Mouse (Mus musculus) kidney, adult 18-20 months (tissue): ENCODE results near the gene Stxbp3.
"Not testable (repeated sequence)": the region's sequence is repeated elsewhere in the genome, so short reads cannot be mapped to it uniquely, and the experiment has no call there.

Experiments
- DNase-seq: peaks from one replicate; pipeline ENCODE4 v3.0.0; 2021

The Stxbp3 gene

DNA sequence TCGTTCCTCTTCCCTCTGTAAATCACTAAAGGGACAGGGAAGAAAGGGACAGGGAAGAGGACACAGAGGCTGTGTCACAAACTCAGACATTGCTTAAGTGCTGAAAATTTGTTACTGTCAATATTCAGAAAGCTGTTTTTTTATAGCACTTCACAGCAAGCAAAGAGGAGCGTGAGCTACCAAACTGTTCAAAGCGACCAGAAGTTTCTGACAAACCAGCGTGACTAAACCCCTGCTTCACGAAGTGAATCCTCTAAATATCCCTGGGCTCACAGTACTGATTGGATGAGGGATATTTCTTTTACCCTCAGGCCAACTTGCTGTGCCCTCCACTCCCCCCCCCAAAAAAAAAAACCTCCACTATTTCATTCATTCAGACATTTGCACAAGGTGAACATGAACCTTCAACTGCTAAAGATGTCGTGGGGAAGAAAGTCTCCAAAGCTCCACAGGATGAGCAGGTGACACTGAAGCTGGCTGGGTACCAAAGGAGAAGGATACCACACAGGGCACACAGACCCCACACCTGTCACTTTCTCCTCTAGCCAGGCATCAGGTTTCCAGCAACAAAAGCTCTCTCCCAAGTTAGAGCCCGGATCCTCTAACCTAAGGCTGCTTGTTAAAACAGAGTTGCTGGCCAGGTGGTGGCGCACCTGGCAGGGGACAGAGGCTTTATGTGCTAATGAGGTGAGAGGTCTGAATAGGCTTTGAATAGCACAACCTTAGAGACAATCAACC lies 16.2 kb upstream of the Stxbp3 start:
- peak; percentile 52 for DNase-seq

DNA sequence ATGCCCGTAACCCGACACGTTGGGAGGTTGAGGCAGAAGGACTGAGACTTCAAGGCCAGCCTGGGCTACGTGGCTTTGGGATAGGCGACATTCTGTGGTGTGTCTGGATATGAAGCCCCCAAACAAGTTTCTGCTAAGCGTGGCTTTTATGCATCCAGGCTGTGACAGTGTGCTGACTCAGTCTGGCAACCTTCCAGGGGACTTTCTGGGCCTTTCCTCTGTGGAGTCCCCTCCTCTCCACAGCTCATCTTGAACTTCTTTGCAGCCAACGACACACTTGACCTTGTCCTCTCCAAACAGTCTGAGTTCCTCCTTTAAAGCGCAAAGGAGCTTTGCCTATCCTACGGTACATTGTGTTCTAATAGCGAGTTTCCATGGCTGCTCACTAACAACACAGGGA lies 15.5 kb upstream of the Stxbp3 start:
- no peak for DNase-seq

DNA sequence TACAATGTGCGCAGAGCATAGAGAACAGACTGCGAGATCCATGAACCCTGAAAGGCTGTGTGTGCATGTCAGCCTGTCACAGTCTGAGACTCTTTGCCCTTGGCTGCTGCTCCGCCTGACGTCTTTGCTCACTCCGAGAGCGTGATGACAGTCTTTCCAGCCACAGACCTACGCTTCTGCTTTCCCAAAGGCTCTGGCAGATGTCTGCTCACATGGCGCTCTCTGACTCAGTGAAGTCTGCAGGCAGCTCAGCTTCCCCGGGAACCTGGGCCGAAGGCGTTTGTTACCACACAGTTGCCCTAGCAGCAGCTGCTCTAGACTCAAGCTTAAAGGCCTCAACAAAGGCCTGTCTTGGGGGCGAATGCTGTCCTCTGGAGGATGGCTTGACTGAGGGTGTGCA lies 15.0 kb upstream of the Stxbp3 start:
- DNase-seq, result no peak

DNA sequence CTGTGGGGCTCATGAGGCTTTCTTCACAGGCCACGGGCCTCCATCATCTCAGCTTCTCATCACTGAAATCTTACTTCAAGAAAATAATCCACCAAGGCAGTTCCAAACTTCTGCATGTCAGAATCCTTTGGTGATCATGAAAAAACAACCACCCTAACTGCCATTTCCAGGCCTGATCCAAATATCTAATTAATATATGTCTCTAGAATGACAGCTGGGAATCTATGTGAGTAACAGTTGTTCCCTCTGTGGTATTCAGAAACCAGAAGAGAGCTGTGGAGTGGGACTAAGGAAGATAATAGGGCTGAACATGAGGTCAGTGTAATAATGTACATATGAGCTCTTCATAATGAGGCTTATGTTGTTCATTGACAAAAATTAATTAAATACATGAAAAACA lies 12.9 kb upstream of the Stxbp3 start:
- no peak for DNase-seq

DNA sequence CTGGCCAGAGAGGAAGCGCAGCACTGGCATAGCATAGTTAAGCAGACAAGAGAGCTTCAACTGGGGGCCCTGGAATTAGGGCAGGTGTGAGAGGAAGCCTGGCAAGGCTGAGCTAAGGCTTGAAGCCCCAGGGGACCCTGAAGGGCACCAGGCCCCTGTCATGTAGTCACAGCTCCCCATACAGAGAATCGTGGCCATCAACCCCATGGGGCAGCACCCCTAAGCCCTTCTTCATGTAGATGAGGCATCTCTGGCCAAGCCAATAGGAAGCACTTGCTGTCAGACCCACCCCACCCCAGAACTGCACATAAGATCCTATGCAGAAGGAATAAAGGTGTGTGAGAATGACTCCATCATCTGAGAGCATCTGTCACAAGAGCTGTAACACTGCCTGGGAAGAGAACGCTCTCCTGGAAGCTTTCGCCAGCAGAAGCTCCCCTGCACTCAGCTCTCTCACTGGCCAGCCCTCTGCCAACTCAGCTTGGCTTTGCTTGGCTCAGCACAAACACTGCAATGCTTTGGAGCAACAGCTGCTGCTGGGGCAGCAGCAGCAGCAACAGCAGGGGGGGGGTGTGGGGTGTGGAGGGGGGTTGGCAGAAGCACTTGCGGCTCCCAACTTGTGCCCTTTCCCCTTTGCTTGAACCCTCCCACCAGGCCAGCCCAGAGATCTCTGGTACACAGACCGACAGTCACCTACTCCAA lies 11.8 kb upstream of the Stxbp3 start:
- no peak for DNase-seq

DNA sequence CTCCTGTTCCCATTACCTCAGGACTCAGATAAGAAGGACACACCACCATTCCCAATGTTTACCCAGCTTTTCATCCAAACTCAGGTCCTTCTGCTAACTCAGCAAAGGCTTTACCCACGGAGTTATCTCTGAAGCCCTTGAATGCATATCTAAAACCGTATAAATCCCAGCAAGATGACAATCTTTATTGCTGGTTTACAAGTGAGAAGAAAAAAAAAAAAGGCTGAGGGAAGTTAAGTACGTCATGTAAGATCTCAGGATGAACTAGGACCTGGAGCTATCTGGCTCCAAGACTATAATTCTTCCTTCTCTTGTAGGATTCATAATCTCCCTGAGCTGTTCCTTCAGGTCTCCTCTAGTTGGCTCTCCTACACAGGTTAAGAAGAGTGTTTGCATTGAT lies 11.2 kb upstream of the Stxbp3 start:
- no peak for DNase-seq

DNA sequence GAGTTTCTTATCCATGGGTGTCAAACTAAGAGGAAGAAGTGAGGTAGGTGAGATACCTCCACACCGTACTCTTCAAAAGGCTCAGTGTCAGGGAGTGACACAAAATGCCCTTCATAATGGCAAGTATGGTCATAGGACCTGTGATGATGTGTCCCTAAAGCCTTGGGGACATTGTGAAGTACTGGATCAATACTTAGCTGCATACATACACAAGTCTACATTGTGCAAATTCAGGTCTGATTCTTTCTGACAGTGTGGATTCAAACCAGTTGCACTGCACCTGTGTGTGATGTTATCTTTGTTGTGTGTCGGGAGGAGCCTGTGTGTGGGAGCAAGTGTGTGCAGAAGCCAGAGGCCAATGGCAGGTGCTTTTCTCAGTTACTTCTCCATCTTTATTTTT lies 10.7 kb upstream of the Stxbp3 start:
- DNase-seq, result no peak

DNA sequence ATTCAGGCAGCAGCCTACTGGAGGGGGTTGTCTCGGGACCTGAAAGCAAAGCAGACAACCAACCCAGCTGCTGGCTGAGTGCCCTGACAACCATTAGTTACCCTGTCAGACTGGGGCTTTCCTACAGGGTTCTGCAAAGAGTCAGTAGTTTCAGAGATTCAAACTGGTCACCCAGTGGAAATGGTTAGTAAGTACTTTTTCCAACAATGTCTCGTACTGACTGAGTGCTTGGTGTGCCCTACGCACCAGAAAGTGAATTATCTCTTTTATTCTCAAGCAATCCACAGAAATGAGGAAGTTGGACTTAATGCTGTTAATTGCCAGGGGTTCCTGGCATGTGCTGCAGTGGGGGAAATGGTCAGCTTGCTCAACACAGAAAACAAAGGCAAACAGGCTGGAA lies 10.2 kb upstream of the Stxbp3 start:
- no peak for DNase-seq

DNA sequence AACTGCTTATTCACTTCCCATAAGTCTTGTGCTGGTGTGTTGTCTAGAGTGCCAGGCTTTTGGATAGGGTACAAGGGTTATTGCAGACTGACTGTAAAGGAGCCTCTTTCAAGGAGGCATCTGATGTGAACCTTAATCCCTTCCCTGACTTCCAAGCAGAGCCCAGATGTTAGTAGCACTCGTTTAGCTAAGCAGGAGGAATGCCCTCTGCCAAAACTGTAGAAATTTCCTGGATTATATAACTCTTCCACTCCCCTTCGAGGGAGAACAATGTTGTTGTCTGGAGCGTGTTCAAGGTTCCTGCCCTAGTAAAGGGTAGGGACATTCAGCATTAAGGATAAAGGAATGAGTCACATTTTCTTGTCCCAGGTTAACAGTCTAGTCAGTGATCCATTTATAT lies 6.3 kb upstream of the Stxbp3 start:
- no peak for DNase-seq

DNA sequence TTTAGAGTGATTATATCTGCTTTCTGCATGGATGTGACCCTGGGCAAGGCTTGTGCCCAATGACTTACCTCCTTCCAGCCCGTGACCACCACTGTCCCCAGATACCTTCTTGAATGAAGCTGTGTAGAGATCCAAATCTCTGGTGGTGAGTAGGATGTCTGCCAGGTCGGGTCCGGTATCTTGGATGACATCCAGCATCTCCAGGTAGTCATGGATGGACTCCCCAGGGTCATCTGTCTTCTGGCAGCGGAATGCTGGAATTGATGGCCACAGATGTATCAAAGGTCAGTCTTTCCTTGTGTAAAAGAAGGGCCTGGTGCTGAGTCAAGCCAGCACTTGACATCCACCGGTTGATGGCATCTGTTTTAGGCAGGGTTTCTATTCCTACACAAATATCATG lies 4.2 kb upstream of the Stxbp3 start:
- peak; percentile 53 for DNase-seq

DNA sequence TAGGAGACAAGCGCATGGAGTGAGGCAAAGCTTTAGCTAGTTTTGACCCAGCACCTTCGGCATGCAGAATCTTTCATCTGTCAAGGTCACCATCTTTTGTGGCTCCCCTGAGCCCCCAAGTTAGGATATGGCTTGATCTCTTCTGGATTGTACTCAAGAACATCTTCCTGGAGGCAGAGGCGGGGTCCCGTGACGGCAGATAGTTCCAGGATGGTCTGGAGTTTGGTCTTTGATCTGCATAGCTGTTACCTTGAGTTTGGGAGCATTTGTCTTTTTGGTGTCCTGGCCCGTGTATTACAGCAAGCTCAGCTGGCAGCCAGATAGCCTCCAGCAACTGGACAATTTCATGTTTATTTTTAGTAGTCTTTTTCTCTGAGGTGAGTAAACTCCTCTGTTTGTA lies 3.7 kb upstream of the Stxbp3 start:
- DNase-seq, result no peak

DNA sequence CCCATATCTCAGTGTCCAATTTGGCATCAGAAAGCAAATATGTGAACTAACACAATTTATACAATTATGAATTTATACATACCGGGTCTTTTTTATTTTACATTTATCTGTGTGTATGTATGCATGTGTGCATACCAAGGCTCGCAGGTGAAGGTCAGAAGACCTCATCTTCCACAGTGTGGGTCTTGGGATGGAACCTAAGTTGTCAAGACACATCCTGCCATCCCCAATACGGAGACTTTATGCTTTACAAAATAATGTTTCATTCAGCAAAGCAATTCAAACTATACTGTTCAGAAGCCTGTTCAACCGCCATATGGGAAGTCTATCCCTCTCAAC lies 359 bp upstream of the Stxbp3 start:
- DNase-seq, result no peak

DNA sequence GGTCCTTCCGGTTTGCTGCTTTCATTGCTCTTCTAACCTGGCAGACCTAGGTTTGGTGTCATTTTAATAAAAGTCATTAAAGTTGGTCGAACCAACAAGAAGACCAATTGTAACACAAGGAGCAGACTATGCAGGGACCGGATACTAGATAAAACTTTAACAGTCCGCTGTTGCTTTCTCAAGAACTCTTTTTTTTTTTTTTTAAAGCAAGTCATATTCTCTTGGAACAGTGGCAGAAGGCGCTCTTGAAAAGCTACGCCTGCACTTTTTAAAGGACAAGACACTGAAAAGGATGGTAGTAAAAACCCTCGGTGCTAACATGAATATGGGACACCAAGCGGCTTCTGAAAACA lies 703 bp downstream of the Stxbp3 start:
- DNase-seq, result no peak

DNA sequence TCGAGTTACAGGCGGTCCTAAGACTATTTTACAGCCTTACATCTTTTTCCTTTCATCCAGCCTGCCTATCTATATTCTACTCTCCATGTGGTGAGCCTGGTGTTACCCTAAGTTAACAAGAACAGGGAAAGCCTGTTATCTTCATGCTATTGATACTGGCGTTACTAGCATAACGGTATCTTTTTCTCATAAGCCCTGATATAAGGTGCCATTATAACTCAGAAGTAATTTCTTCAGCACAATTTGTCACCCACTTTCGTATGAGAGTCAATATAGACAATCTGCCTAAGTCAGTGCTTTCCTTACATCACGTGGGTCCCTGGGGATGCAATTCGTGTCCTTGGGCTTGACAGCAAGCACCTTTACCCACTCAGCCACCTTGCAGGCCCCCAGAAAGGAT lies 1.3 kb downstream of the Stxbp3 start:
- DNase-seq, result no peak

DNA sequence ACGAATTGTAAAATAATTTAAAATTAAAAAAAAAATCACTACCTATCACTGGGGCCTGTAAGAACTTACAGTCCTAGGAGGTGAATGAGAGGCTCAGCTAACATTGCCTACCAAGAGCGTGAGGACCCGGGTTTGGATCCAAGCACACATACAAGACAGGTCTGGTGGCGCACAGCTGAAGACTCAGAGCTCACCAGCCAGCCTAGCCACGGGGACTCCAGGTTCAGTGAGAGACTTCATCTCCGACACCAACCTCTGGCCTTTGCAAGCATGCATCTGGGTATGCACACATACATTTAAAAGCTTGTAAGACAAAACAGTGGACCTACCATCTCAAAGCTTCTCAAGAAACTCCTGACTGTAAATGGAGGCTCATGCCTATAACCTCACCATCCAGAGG lies 3.4 kb downstream of the Stxbp3 start:
- no peak for DNase-seq

DNA sequence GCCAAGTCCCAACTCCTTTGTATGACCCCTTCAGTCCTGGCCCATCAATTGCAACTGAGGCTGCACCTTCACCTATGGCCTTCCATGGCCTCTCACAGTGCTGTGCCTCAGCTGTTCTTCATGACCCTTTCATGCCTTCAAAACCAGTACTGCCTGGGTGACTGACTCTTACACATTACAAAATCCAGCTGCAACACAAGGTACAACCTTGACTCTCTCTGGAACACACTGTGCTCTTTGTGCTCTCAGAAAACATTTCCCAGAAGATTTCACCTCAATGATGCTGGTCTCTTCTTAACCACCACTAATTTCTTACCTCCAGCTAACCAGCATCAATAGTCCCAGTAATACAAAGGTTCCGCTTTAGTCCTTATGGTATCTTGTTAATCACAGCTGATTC lies 6.6 kb downstream of the Stxbp3 start:
- DNase-seq, result not testable (repeated sequence)

DNA sequence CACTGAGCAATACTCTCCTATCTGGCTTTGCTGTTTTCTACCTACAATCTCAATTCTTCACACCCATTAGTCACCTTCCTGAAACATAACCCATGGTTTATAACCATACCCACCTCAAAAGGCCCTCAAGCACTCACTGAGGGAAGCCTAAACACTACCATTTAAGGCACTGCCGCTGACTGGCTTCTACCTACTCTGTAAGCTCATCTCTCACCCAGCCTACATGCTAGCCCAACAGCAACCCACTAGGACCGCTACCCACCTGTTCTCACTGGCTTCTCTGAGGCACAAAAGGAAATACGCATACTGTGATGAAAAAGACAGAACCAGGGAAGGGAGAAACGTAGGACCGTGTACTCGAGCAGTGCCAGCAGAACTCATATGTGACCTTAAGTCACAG lies 8.6 kb downstream of the Stxbp3 start:
- no peak for DNase-seq

DNA sequence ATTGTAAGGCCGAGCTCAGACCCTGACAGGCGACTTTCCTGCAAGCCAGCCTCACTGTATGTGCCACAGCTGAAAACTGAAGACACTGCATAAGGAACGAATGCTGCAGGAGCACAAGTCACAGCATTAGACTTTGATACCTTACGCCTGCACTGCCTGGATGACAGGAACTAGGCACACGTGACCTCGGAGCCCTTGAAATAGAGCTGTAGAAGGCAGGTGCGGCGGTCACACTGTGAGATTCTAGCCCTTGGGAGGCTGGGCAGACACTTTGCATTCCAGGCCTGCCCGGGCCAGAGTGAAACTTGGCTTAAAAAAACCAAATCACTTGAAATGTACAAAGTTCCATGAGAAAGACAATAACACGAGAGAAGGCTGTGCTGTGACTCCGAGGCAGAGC lies 9.8 kb downstream of the Stxbp3 start:
- peak; percentile 69 for DNase-seq

DNA sequence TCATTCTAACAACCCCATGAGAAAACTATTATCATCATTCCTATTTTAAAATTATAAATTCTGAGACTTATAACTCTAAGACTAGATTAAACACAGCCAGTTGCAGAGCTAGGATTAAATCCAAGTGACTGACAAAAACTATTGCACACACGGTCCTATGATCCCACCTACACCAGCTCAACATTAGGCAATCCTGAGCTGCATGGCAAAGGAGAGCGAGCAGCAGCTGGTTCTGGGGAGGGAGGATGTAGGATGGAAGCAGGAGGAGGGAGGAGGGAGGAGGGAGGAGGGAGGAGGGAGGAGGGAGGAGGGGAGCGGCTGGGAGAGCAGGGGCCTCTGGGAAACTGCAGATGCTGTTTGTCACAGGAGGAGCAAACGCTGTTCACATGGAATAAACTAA lies 24.7 kb downstream of the Stxbp3 start:
- DNase-seq, result no peak

DNA sequence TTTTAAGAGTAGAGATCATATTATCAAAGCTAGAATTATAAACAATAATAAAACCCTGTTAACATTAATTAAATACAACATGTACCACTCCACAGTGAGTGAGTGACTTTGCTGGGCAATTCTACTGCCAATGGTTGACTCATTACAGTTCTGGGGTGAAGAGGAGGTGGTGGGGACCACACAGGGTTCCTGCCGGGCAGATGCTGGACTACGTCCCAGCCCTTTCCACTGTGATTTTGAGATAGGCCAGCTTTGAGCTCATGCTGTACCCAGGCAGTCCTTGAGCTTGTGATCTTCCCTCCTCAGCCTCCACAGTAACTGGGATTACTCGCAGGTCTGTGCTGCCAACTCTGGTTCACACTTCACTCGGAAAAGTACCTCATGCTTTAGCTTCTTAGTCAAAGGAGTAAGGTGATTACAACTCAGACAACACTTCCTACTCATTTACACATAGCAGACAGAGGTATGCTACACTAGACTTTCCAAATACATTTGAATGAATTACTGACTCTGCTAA lies 29.5 kb downstream of the Stxbp3 start:
- no peak for DNase-seq

DNA sequence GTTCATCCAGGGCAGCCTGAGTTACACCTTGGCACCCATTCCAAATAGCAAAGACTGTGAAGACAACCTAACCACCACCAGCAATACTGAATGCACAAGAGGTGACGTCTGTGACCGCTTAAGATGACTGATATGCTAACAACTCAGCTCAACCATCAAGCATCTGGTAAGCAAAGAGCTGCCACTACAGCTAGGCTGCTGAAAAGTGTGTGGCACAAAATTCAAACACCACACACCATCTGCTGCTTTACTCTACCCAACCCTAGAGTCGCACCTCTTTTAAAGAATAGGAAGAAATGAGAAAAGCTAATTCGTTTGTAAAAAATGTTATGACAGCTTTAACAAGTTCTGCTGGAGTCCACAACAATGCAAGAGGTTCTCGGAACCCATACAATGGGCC lies 34.7 kb downstream of the Stxbp3 start:
- no peak for DNase-seq

DNA sequence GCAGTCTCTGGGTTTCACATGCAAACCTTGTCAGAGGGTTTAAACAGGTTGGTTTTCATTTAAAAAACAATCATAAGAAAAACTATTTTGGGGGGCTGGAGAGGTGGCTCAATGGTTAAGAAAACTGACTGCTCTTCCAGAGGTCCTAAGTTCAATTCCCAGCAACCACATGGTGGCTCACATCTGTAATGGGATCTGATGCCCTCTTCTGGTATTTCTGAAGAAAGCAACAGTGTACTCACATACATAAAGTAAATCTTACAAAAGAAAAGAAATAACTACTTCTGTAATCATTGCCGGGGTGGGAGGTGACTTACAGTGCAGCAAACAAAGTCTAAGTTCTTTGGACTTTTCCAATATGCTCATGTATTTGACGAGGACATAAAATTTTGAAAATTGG lies 42.0 kb downstream of the Stxbp3 start:
- DNase-seq, result no peak

DNA sequence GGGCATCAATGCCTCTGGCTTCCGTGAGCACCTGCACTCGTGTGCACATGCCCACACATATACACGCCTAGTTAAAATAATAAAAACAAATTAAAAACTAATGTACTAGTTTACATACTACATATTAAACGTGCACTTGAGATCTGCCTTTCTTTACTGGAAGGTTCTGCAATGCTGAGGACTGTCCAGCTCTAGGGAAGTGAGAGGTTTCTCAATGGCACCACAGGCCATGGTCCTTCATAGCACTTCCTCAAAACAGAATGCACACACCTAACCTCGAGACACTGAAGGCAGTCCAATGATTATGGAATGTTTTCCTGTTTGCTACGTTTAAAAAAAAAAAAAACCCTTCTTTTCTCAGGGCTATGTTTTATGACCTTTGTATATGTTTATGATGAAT lies 42.6 kb downstream of the Stxbp3 start:
- DNase-seq, result no peak

DNA sequence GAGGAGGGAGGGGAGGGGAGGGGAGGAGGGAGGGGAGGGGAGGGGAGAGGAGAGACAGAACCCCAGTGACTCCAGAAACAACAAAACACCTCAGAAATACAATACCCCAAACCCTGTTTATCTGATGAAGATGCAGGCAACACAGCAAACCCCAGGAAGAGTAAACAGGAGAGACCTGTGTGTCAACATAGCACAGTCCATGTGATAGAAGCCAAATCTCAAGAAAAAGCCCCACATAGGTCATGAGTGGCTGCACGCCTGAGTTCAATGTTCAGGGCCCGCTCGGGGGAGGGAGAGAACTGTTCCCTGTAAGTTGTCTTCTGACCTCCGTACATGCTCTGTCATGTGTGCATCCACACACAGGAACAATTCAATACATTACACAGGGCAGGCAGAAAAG lies 43.9 kb downstream of the Stxbp3 start:
- DNase-seq, result no peak
